ENCODE assay signal across 10 mouse cellular contexts in the genomic region with DNA sequence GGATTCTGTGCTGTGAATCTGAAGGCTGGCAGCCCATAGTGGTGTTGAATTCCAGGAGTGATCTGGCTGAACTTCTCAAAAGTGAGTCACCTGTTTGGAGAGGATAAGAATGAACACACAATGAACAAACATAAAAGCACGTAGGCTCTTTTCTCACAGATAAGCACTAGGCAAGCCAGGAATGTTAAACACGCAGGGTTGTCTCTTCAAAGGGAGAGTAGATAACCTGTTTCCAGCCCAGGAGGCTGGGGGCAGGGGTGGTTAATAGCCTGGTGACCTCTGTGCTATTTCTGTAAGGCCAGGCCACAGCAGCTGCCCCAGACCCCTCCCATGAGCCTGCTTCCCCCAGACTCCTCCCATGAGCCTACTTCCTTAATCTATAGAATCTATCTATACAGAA. TPM values are rescaled to one million over a fixed set of nuclear protein-coding genes. Genes with fewer than 3 reads are reported as not detected.
A peak's percentile ranks its signal among the peaks of the same experiment; 100 is the strongest.
DNase-seq lines count a peak whose midpoint lies in the region; ATAC-seq and TF ChIP-seq lines count a peak whose summit lies in the region.
"Had no signal": no experiment of that assay in that cellular context is flagged by ENCODE, and none has a peak within 500 bp of the region (broad histone marks: within the 10 kb centered on the region; RNA-seq: fewer than 3 reads in every experiment).

No protein-coding gene starts in this region.

- peak; percentile 8 to 30; a peak in 2 of 4 replicates for TF ChIP-seq EP300 in MEL (IDR thresholded peaks at IDR 0.05; ENCODE audit: low read depth in 1 of 2, low read length in 2 of 2)

- TF ChIP-seq RAD21 in MEL (IDR thresholded peaks at IDR 0.05; ENCODE audit: low read depth, low read length): no peak

- no peak overlapping the region for H3K27ac ChIP-seq in MEL (ENCODE audit: control insufficient read depth, low read depth, low read length)
- peak overlapping the region; percentile 96 for H3K27ac ChIP-seq in heart, embryonic 15.5 days
- no peak overlapping the region for H3K27ac ChIP-seq in liver, embryonic 13.5 days
- no peak overlapping the region for H3K27ac ChIP-seq in midbrain, postnatal 0 days (ENCODE audit: low read depth, low read length)
- H3K27ac ChIP-seq in forebrain, embryonic 11.5 days (ENCODE audit: low read depth, low read length): no peak overlapping the region
- H3K27ac ChIP-seq: midbrain, embryonic 10.5 days had no signal

- H3K4me2 ChIP-seq in heart, embryonic 15.5 days: peak overlapping the region; percentile 60
- no peak overlapping the region for H3K4me2 ChIP-seq in liver, embryonic 13.5 days
- H3K4me2 ChIP-seq in midbrain, postnatal 0 days (ENCODE audit: low read depth, low read length, poor library complexity, severe bottlenecking): no peak overlapping the region
- H3K4me2 ChIP-seq in forebrain, embryonic 11.5 days (ENCODE audit: low read depth, low read length, severe bottlenecking): no peak overlapping the region

- TF ChIP-seq POLR2A in MEL (IDR thresholded peaks at IDR 0.05; ENCODE audit: control insufficient read depth in 1 of 2, insufficient read depth in 1 of 2, low read depth in 1 of 2, low read length in 2 of 2, poor library complexity in 1 of 2): no peak

- H3K9ac ChIP-seq in MEL (ENCODE audit: control insufficient read depth, low read depth, low read length, poor library complexity, severe bottlenecking): no peak overlapping the region
- H3K9ac ChIP-seq in heart, embryonic 15.5 days: no peak overlapping the region
- H3K9ac ChIP-seq in liver, embryonic 13.5 days: no peak overlapping the region
- H3K9ac ChIP-seq in midbrain, postnatal 0 days (replicated peaks; ENCODE audit: low read length, poor library complexity, severe bottlenecking): no peak overlapping the region
- no peak overlapping the region for H3K9ac ChIP-seq in forebrain, embryonic 11.5 days (ENCODE audit: low read length)

- H3K9me3 ChIP-seq in MEL (replicated peaks; ENCODE audit: insufficient read depth, low read length): no peaks in the 10 kb centered on the region
- peaks cover 3% of the 10 kb centered on the region; the same call in 1 of the 2 replicates for H3K9me3 ChIP-seq in heart, embryonic 15.5 days (replicated peaks)
- H3K9me3 ChIP-seq in liver, embryonic 13.5 days (replicated peaks): peaks cover 9% of the 10 kb centered on the region; the same call in 1 of the 2 replicates
- H3K9me3 ChIP-seq in midbrain, postnatal 0 days (ENCODE audit: low read length): 0 out of 2 replicates have a peak, but pooled peaks cover 11% of the 10 kb centered on the region
- peaks cover 6% of the 10 kb centered on the region; the same call in 1 of the 2 replicates for H3K9me3 ChIP-seq in forebrain, embryonic 11.5 days (ENCODE audit: control insufficient read depth, low read length)

- H3K4me1 ChIP-seq in MEL (ENCODE audit: control insufficient read depth in 1 of 2, insufficient read depth in 2 of 2, low read length in 2 of 2): peaks cover 3 to 8% of the 10 kb centered on the region in 2 experiments
- H3K4me1 ChIP-seq in heart, embryonic 15.5 days (replicated peaks): peaks cover 80% of the 10 kb centered on the region
- peaks cover 47% of the 10 kb centered on the region for H3K4me1 ChIP-seq in liver, embryonic 13.5 days (replicated peaks)
- no peaks in the 10 kb centered on the region for H3K4me1 ChIP-seq in midbrain, postnatal 0 days (ENCODE audit: insufficient read depth, low read length)
- peaks cover 1% of the 10 kb centered on the region; the same call in 1 of the 2 replicates for H3K4me1 ChIP-seq in forebrain, embryonic 11.5 days (replicated peaks; ENCODE audit: control insufficient read depth, insufficient read depth, low read length)

- H3K4me3 ChIP-seq in MEL (ENCODE audit: control insufficient read depth in 1 of 2, insufficient read depth in 1 of 2, low read depth in 2 of 2, low read length in 2 of 2): no peak overlapping the region
- 0 out of 2 replicates have a peak overlapping the region, but pooled peaks have one; percentile 69 for H3K4me3 ChIP-seq in heart, embryonic 15.5 days
- H3K4me3 ChIP-seq in liver, embryonic 13.5 days (replicated peaks): no peak overlapping the region
- no peak overlapping the region for H3K4me3 ChIP-seq in midbrain, postnatal 0 days (ENCODE audit: low read depth, low read length)
- no peak overlapping the region for H3K4me3 ChIP-seq in forebrain, embryonic 11.5 days (ENCODE audit: low read depth, low read length)

- 10% methylated on average over 2 of the region's 2 CpGs for WGBS in heart, embryonic 15.5 days
- WGBS in liver, embryonic 13.5 days (ENCODE audit: insufficient replicate concordance): 10% methylated on average over 2 of the region's 2 CpGs
- WGBS in midbrain, postnatal 0 days: 67% methylated on average over 2 of the region's 2 CpGs
- 74% methylated on average over 2 of the region's 2 CpGs for WGBS in forebrain, embryonic 11.5 days

- no peaks in the 10 kb centered on the region for H3K79me2 ChIP-seq in MEL (ENCODE audit: control insufficient read depth, insufficient read depth, low read length, poor library complexity)

- no peak for TF ChIP-seq CTCF in MEL (IDR thresholded peaks at IDR 0.05 in 2 of 3, conservative IDR thresholded peaks at IDR 0.05 in 1 of 3; ENCODE audit: control insufficient read depth in 1 of 3, insufficient read depth in 1 of 3, low read depth in 2 of 3, low read length in 3 of 3, poor library complexity in 1 of 3, severe bottlenecking in 1 of 3)
- no peak for TF ChIP-seq CTCF in midbrain, postnatal 0 days (IDR thresholded peaks at IDR 0.05)

- H3K36me3 ChIP-seq in MEL (ENCODE audit: control insufficient read depth in 1 of 2, insufficient read depth in 2 of 2, low read length in 2 of 2): peaks cover 0 to 3% of the 10 kb centered on the region in 2 experiments; a peak in 2 of 4 replicates
- peaks cover 58% of the 10 kb centered on the region for H3K36me3 ChIP-seq in heart, embryonic 15.5 days
- H3K36me3 ChIP-seq in liver, embryonic 13.5 days: peaks cover 55% of the 10 kb centered on the region
- peaks cover 13% of the 10 kb centered on the region; the same call in 1 of the 2 replicates for H3K36me3 ChIP-seq in midbrain, postnatal 0 days (ENCODE audit: insufficient read depth, low read length)
- peaks cover 6% of the 10 kb centered on the region for H3K36me3 ChIP-seq in forebrain, embryonic 11.5 days (ENCODE audit: control insufficient read depth, insufficient read depth, low read length)

- peak; percentile 32 for ATAC-seq in heart, embryonic 15.5 days (replicated peaks; ENCODE audit: insufficient number of reproducible peaks, insufficient read depth, low FRiP score, low read depth)
- peak; percentile 72 for ATAC-seq in liver, embryonic 13.5 days (ENCODE audit: low read depth)
- no peak for ATAC-seq in midbrain, postnatal 0 days (ENCODE audit: low FRiP score)
- ATAC-seq in forebrain, embryonic 11.5 days (replicated peaks; ENCODE audit: low FRiP score): no peak

- DNase-seq in 3T3-L1 (ENCODE audit: low read depth, low spot score) (peak; percentile 42), MEL (ENCODE audit: low read depth, low spot score) (peak; percentile 32)
- DNase-seq in liver, embryonic 13.5 days: peak; percentile 39
- no peak for DNase-seq in neural tube, embryonic 10.5 days (ENCODE audit: extremely low spot score, low spot score)
- no peak for DNase-seq in midbrain, postnatal 0 days (ENCODE audit: low spot score)
- no peak for DNase-seq in forebrain, embryonic 11.5 days (ENCODE audit: low spot score)
- DNase-seq: cerebellum, adult 11 months; kidney, postnatal 10 days had no signal

- H3K27me3 ChIP-seq in MEL (ENCODE audit: control insufficient read depth in 1 of 2, insufficient read depth in 2 of 2, low read length in 2 of 2): no peaks in the 10 kb centered on the region
- H3K27me3 ChIP-seq in heart, embryonic 15.5 days: no peaks in the 10 kb centered on the region
- H3K27me3 ChIP-seq in liver, embryonic 13.5 days: peaks cover 4% of the 10 kb centered on the region; the same call in 1 of the 2 replicates
- no peaks in the 10 kb centered on the region for H3K27me3 ChIP-seq in midbrain, postnatal 0 days (ENCODE audit: insufficient read depth, low read length)
- H3K27me3 ChIP-seq in forebrain, embryonic 11.5 days (ENCODE audit: control insufficient read depth, insufficient read depth, low read length): no peaks in the 10 kb centered on the region

TF ChIP-seq in MEL, 35 proteins besides CTCF, POLR2A, EP300 and RAD21:
- TF ChIP-seq NELFE (IDR thresholded peaks at IDR 0.05; ENCODE audit: low read depth, low read length) (no peak), GATA1 (IDR thresholded peaks at IDR 0.05; ENCODE audit: low read depth, low read length) (0 out of 2 replicates have a peak, but pooled peaks have one; percentile 28), UBTF (IDR thresholded peaks at IDR 0.05; ENCODE audit: borderline replicate concordance, insufficient read depth, low read depth, low read length) (no peak), MEF2A (IDR thresholded peaks at IDR 0.05; ENCODE audit: extremely low read depth, insufficient replicate concordance, low read depth, low read length, poor library complexity, severe bottlenecking) (no peak), SMC3 (IDR thresholded peaks at IDR 0.05; ENCODE audit: low read depth, low read length) (no peak), MAX (IDR thresholded peaks at IDR 0.05; ENCODE audit: low read length) (no peak), E2F4 (IDR thresholded peaks at IDR 0.05; ENCODE audit: borderline replicate concordance, low read depth, low read length) (no peak), ELF1 (IDR thresholded peaks at IDR 0.05; ENCODE audit: low read depth, low read length) (0 out of 2 replicates have a peak, but pooled peaks have one; percentile 18), CHD1 (IDR thresholded peaks at IDR 0.05; ENCODE audit: low read depth, low read length) (no peak), HCFC1 (IDR thresholded peaks at IDR 0.05; ENCODE audit: low read depth, low read length) (no peak), ETS1 (IDR thresholded peaks at IDR 0.05; ENCODE audit: low read depth, low read length) (no peak), TAL1 (IDR thresholded peaks at IDR 0.05; ENCODE audit: low read length) (peak; percentile 62), TBP (IDR thresholded peaks at IDR 0.05; ENCODE audit: low read depth, low read length) (no peak), POLR2AphosphoS2 (IDR thresholded peaks at IDR 0.05; ENCODE audit: low read length) (no peak)
TF ChIP-seq in MEL: peak in this region for 3.

RNA-seq across cellular contexts. Expression of a gene that starts 29.1 kb away (rescaled TPM):
- total RNA-seq in MEL (2012; rRNA removed): 18.0 and 18.8 TPM in 2 replicates
- 10 to 100 TPM; 18.3 to 21.7 TPM for polyA plus RNA-seq in MEL (2012; ENCODE audit: insufficient read depth in 1 of 2, insufficient read length in 2 of 2, low read depth in 1 of 2, low replicate concordance in 2 of 2, missing spikeins in 1 of 2)
- 121 and 127 TPM in 2 replicates for polyA plus RNA-seq in heart, embryonic 15.5 days (2015; fragmentation: Nextera tagmentation; extraction: Ambion mirVana)
- 13.8 and 17.4 TPM in 2 replicates for polyA plus RNA-seq in liver, embryonic 13.5 days (2015; fragmentation: Nextera tagmentation; extraction: Ambion mirVana)
- 31.7 and 44.2 TPM in 2 replicates for total RNA-seq in midbrain, postnatal 0 days (2014; rRNA removed)
- 5.0 and 5.4 TPM in 2 replicates for polyA plus RNA-seq in midbrain, postnatal 0 days (2015; fragmentation: Nextera tagmentation; extraction: Ambion mirVana)
- polyA plus RNA-seq in forebrain, embryonic 11.5 days (2014; fragmentation: Nextera tagmentation; extraction: Ambion mirVana): 21.0 and 21.7 TPM in 2 replicates

Comparison
In these comparisons a context has a peak if more than half of its experiments do, and no peak if none do; other contexts are left out.
1. DNase-seq: peak in 3T3-L1 (single experiment), MEL (single experiment) and liver, embryonic 13.5 days (single experiment); none in neural tube, embryonic 10.5 days (single experiment), midbrain, postnatal 0 days (single experiment) and forebrain, embryonic 11.5 days (single experiment).
2. ATAC-seq: peak in heart, embryonic 15.5 days (single experiment) and liver, embryonic 13.5 days (single experiment); none in midbrain, postnatal 0 days (single experiment) and forebrain, embryonic 11.5 days (single experiment).